Mouse (Mus musculus) hindbrain, embryonic 12.5 days (tissue): ENCODE data around the gene Mtg1. TPM values are rescaled to one million over a fixed set of nuclear protein-coding genes. Genes with fewer than 3 reads are reported as not detected.
A peak's percentile ranks its signal among the peaks of the same experiment; 100 is the strongest.
"Not testable (repeated sequence)": the region's sequence is repeated elsewhere in the genome, so short reads cannot be mapped to it uniquely, and the experiment has no call there.

Experiments
- ATAC-seq: fragments of 200-750 bp; cut with Nextera tagmentation; 2 replicates; pipeline ENCODE4 v1.8.0; 2017; ENCODE audit warnings: moderate TSS enrichment; ENCODE audit not compliant: low FRiP score
- H3K27ac ChIP-seq: fragments of 300-500 bp; sonication (generic); 2 replicates; pipeline ENCODE4 v1.5.1; 2016; ENCODE audit warnings: mild to moderate bottlenecking
- H3K27me3 ChIP-seq: fragments of 300-500 bp; sonication (generic); 2 replicates; pipeline ENCODE4 v1.6.1; 2016; ENCODE audit warnings: mild to moderate bottlenecking
- H3K36me3 ChIP-seq: fragments of 300-500 bp; sonication (generic); 2 replicates; pipeline ENCODE4 v1.6.1; 2016; ENCODE audit warnings: mild to moderate bottlenecking
- H3K4me1 ChIP-seq: fragments of 300-500 bp; sonication (generic); 2 replicates; pipeline ENCODE4 v1.6.1; 2016
- H3K4me2 ChIP-seq: fragments of 300-500 bp; sonication (generic); replicated peaks from 2 replicates; pipeline ENCODE4 v1.6.1; 2016; ENCODE audit warnings: mild to moderate bottlenecking
- H3K4me3 ChIP-seq: fragments of 300-500 bp; sonication (generic); 2 replicates; pipeline ENCODE4 v1.5.1; 2016; ENCODE audit warnings: mild to moderate bottlenecking
- H3K9ac ChIP-seq: fragments of 300-500 bp; sonication (generic); 2 replicates; pipeline ENCODE4 v1.6.1; 2016; ENCODE audit warnings: mild to moderate bottlenecking, moderate library complexity
- H3K9me3 ChIP-seq: fragments of 300-500 bp; sonication (generic); replicated peaks from 2 replicates; pipeline ENCODE4 v1.6.1; 2016; ENCODE audit warnings: mild to moderate bottlenecking
- WGBS: fragments of 180-500 bp; shearing (Covaris S2); methylation state at CpG from one replicate; pipeline ENCODE4 v1.1.7; 2016; 5-methylcytosine and 5-hydroxymethylcytosine counted together
- polyA plus RNA-seq: library from polyadenylated mRNA; unstranded; fragments of >200 nt; fragmentation: Nextera tagmentation; extraction: Ambion mirVana; gene quantifications from 2 replicates; pipeline ENCODE4 v1.2.1, GENCODE M21; 2016

The Mtg1 gene
- polyA plus RNA-seq, 1 experiment from 2014 or later: 25.7 TPM

GRCm38 (mm10) chr7:140134033-140134432, 3.3 kb upstream of the Mtg1 start:
- H3K4me3 ChIP-seq, H3K36me3 ChIP-seq, H3K27me3 ChIP-seq, H3K9ac ChIP-seq, ATAC-seq, H3K9me3 ChIP-seq, H3K4me1 ChIP-seq, H3K27ac ChIP-seq, H3K4me2 ChIP-seq: not testable (repeated sequence)
- WGBS: 96% methylated on average over 7 of the region's 7 CpGs

- Histone ChIP-seq H3K36me3 (no peaks in the 10 kb centered on the region), H3K9ac (no peak overlapping the region), H3K9me3 (no peaks in the 10 kb centered on the region), H3K27me3 (no peaks in the 10 kb centered on the region), H3K4me1 (peaks cover 8% of the 10 kb centered on the region), H3K4me3 (no peak overlapping the region), H3K4me2 (no peak overlapping the region), H3K27ac (no peak overlapping the region)
- WGBS: 93% methylated on average over 5 of the region's 5 CpGs
- ATAC-seq: no peak
Measured at GRCm38 (mm10) chr7:140135106-140135770, 2.1 kb upstream of the Mtg1 start.

GRCm38 (mm10) chr7:140138021-140138310, 602 bp downstream of the Mtg1 start:
- peak overlapping the region; percentile 79 for H3K27ac ChIP-seq
- no peaks in the 10 kb centered on the region for H3K36me3 ChIP-seq
- WGBS: under 1% methylated on average over 8 of the region's 8 CpGs
- ATAC-seq: no peak; the same call in 1 of the 2 replicates
- peak overlapping the region; percentile 80 for H3K4me3 ChIP-seq
- H3K4me2 ChIP-seq: peak overlapping the region; percentile 92
- H3K4me1 ChIP-seq: peaks cover 8% of the 10 kb centered on the region
- H3K9me3 ChIP-seq: no peaks in the 10 kb centered on the region
- no peaks in the 10 kb centered on the region for H3K27me3 ChIP-seq
- H3K9ac ChIP-seq: peak overlapping the region; percentile 87

- no peaks in the 10 kb centered on the region for H3K27me3 ChIP-seq
- ATAC-seq: no peak
- no peak overlapping the region for H3K9ac ChIP-seq
- H3K36me3 ChIP-seq: no peaks in the 10 kb centered on the region
- H3K9me3 ChIP-seq: no peaks in the 10 kb centered on the region
- no peak overlapping the region for H3K4me2 ChIP-seq
- H3K27ac ChIP-seq: no peak overlapping the region
- no peak overlapping the region for H3K4me3 ChIP-seq
- 8% methylated on average over 14 of the region's 14 CpGs for WGBS
- H3K4me1 ChIP-seq: peaks cover 8% of the 10 kb centered on the region
Measured at GRCm38 (mm10) chr7:140141350-140141749, 4.0 kb downstream of the Mtg1 start.

GRCm38 (mm10) chr7:140144550-140144949, 7.2 kb downstream of the Mtg1 start:
- Histone ChIP-seq H3K9me3 (no peaks in the 10 kb centered on the region), H3K36me3 (peaks cover 5% of the 10 kb centered on the region; the same call in 1 of the 2 replicates), H3K4me3 (no peak overlapping the region), H3K27ac (no peak overlapping the region), H3K4me2 (no peak overlapping the region), H3K27me3 (no peaks in the 10 kb centered on the region), H3K4me1 (no peaks in the 10 kb centered on the region), H3K9ac (no peak overlapping the region)
- ATAC-seq: no peak
- WGBS: 83% methylated on average over 4 of the region's 4 CpGs

GRCm38 (mm10) chr7:140153383-140153782, 16.0 kb downstream of the Mtg1 start:
- H3K4me3 ChIP-seq: peak overlapping the region; percentile 39
- no peaks in the 10 kb centered on the region for H3K9me3 ChIP-seq
- ATAC-seq: peak; percentile 23
- no peaks in the 10 kb centered on the region for H3K36me3 ChIP-seq
- H3K27ac ChIP-seq: no peak overlapping the region
- peaks cover 34% of the 10 kb centered on the region for H3K27me3 ChIP-seq
- peak overlapping the region; percentile 65 for H3K9ac ChIP-seq
- peaks cover 22% of the 10 kb centered on the region for H3K4me1 ChIP-seq
- peak overlapping the region; percentile 63 for H3K4me2 ChIP-seq
- 5% methylated on average over 28 of the region's 28 CpGs for WGBS

- Histone ChIP-seq H3K27me3 (peaks cover 34% of the 10 kb centered on the region), H3K36me3 (no peaks in the 10 kb centered on the region), H3K4me1 (peaks cover 22% of the 10 kb centered on the region), H3K9ac (peak overlapping the region; percentile 71), H3K27ac (0 out of 2 replicates have a peak overlapping the region, but pooled peaks have one; percentile 60), H3K4me3 (peak overlapping the region; percentile 39), H3K9me3 (no peaks in the 10 kb centered on the region), H3K4me2 (peak overlapping the region; percentile 63)
- peak; percentile 8; the same call in 1 of the 2 replicates for ATAC-seq
- WGBS: 25% methylated on average over 4 of the region's 4 CpGs
Measured at GRCm38 (mm10) chr7:140153829-140154217, 16.5 kb downstream of the Mtg1 start.

GRCm38 (mm10) chr7:140154218-140154927, 17.0 kb downstream of the Mtg1 start, which contains the start of gene Sprn:
Gene Sprn, minus strand, starts transcription at chr7:140154877.
- 2% methylated on average over 28 of the region's 28 CpGs for WGBS
- H3K27ac ChIP-seq: peak within 1 kb of the TSS; percentile 60
- H3K27me3 ChIP-seq: peaks cover 34% of the 10 kb centered on the region

GRCm38 (mm10) chr7:140160363-140160762, 23.0 kb downstream of the Mtg1 start:
- Histone ChIP-seq H3K9ac (no peak overlapping the region), H3K4me2 (no peak overlapping the region), H3K9me3 (no peaks in the 10 kb centered on the region), H3K36me3 (no peaks in the 10 kb centered on the region), H3K4me1 (no peaks in the 10 kb centered on the region), H3K27me3 (peaks cover 5% of the 10 kb centered on the region; the same call in 1 of the 2 replicates), H3K4me3 (no peak overlapping the region), H3K27ac (no peak overlapping the region)
- no peak for ATAC-seq
- WGBS: 84% methylated on average over 3 of the region's 3 CpGs

More at GRCm38 (mm10) chr7:140154218-140154927, 17.0 kb downstream of the Mtg1 start, which contains the start of gene Sprn:
- Histone ChIP-seq H3K36me3 (no peaks in the 10 kb centered on the region), H3K9ac (peak within 1 kb of the TSS; percentile 71), H3K4me1 (peaks cover 22% of the 10 kb centered on the region), H3K4me3 (peak within 1 kb of the TSS; percentile 39), H3K4me2 (peak within 1 kb of the TSS; percentile 63), H3K9me3 (no peaks in the 10 kb centered on the region)
- ATAC-seq: peak; percentile 65

- Histone ChIP-seq H3K4me1 (no peaks in the 10 kb centered on the region), H3K9ac (no peak within 1 kb of the TSS), H3K36me3 (no peaks in the 10 kb centered on the region), H3K27ac (no peak within 1 kb of the TSS), H3K9me3 (no peaks in the 10 kb centered on the region), H3K27me3 (no peaks in the 10 kb centered on the region), H3K4me2 (no peak within 1 kb of the TSS), H3K4me3 (no peak within 1 kb of the TSS)
- ATAC-seq: no peak
- 77% methylated on average over 7 of the region's 7 CpGs for WGBS
Measured at GRCm38 (mm10) chr7:140164664-140165063, 27.3 kb downstream of the Mtg1 start, which contains the start of gene Olfr522. Gene Olfr522, minus strand, starts transcription at chr7:140164764.

GRCm38 (mm10) chr7:140167950-140168349, 30.6 kb downstream of the Mtg1 start:
- WGBS: 79% methylated on average over 1 of the region's 1 CpGs
- no peak overlapping the region for H3K27ac ChIP-seq
- H3K9ac ChIP-seq: no peak overlapping the region
- ATAC-seq: no peak
- no peaks in the 10 kb centered on the region for H3K27me3 ChIP-seq
- H3K4me1 ChIP-seq: no peaks in the 10 kb centered on the region
- H3K36me3 ChIP-seq: no peaks in the 10 kb centered on the region
- no peak overlapping the region for H3K4me3 ChIP-seq
- H3K9me3 ChIP-seq: no peaks in the 10 kb centered on the region
- no peak overlapping the region for H3K4me2 ChIP-seq

- H3K4me3 ChIP-seq: no peak overlapping the region
- no peak overlapping the region for H3K4me2 ChIP-seq
- 81% methylated on average over 4 of the region's 4 CpGs for WGBS
- H3K36me3 ChIP-seq: no peaks in the 10 kb centered on the region
- H3K27ac ChIP-seq: no peak overlapping the region
- no peak for ATAC-seq
- no peaks in the 10 kb centered on the region for H3K9me3 ChIP-seq
- H3K9ac ChIP-seq: no peak overlapping the region
- no peaks in the 10 kb centered on the region for H3K27me3 ChIP-seq
- H3K4me1 ChIP-seq: no peaks in the 10 kb centered on the region
Measured at GRCm38 (mm10) chr7:140169386-140169785, 32.0 kb downstream of the Mtg1 start.
